ENCODE assay signal across 14 mouse cellular contexts in genomic region chr15:50996296-50996695, GRCm38 (mm10).
"Had no signal": no experiment of that assay in that cellular context is flagged by ENCODE, and none has a peak within 500 bp of the region (broad histone marks: within the 10 kb centered on the region; RNA-seq: fewer than 3 reads in every experiment).

No protein-coding gene starts in this region.

- H3K36me3 ChIP-seq: neural tube, embryonic 13.5 days; neural tube, embryonic 15.5 days; stomach, embryonic 15.5 days had no signal

- DNase-seq: retina, postnatal 1 day; right cerebral cortex, adult 18-20 months; right cerebral cortex, postnatal 14 days; right cerebral cortex, postnatal 25 days; right cerebral cortex, postnatal 4 days; spleen, adult 18-20 months; thymus, adult 18-20 months; thymus, postnatal 14 days; thymus, postnatal 36 days; thymus, postnatal 4 days had no signal

- H3K4me1 ChIP-seq: neural tube, embryonic 13.5 days had no signal

- H3K4me3 ChIP-seq: neural tube, embryonic 13.5 days; neural tube, embryonic 15.5 days; stomach, embryonic 15.5 days had no signal

- H3K27ac ChIP-seq: stomach, embryonic 15.5 days; stomach, postnatal 0 days had no signal

- H3K27me3 ChIP-seq: neural tube, embryonic 13.5 days; neural tube, embryonic 15.5 days; stomach, embryonic 15.5 days had no signal
